21 mouse cellular contexts compared by ENCODE assay signal in the genomic region with DNA sequence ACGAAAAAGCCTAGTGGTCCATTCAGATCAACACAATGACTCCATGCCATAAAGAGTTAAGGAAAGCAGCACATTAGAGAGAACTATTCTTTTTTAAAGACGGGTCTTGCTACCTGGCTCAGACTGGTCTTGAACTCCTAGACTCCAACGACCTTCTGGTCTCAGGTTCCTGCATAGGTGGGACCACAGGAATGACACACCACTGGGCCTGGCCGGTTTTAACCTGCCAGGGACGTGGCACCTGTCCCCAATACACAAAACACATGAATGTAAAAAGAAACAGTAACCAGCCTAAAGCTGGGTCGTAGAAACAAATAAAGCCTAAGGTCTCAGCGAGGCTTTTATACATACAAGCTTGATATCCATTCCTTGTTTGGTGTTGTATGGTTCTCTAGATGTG.
DNase-seq lines count a peak whose midpoint lies in the region; TF ChIP-seq lines count a peak whose summit lies in the region.
"Had no signal": no experiment of that assay in that cellular context is flagged by ENCODE, and none has a peak within 500 bp of the region (broad histone marks: within the 10 kb centered on the region; RNA-seq: fewer than 3 reads in every experiment).

No protein-coding gene starts in this region.

- no peak for TF ChIP-seq CTCF in ES-Bruce4 (IDR thresholded peaks at IDR 0.05; ENCODE audit: low read depth, low read length)

- TF ChIP-seq EP300 in ES-Bruce4 (IDR thresholded peaks at IDR 0.05; ENCODE audit: insufficient read depth, low read depth, low read length), result peak; percentile 74; the same call in 1 of the 2 replicates

- H3K27ac ChIP-seq in ES-Bruce4 (ENCODE audit: insufficient read depth, low read length), result no peak overlapping the region

- H3K4me1 ChIP-seq in ES-Bruce4 (ENCODE audit: control insufficient read depth, insufficient read depth, low read length), result peaks cover 5% of the 10 kb centered on the region

- H3K36me3 ChIP-seq in ES-Bruce4 (ENCODE audit: control insufficient read depth, insufficient read depth, low read length, poor library complexity, severe bottlenecking), result no peaks in the 10 kb centered on the region
- H3K36me3 ChIP-seq: G1E had no signal

- DNase-seq in ES-CJ7 (ENCODE audit: low read depth, low spot score) (peak; percentile 71), ZHBTc4 (ENCODE audit: low read depth, low spot score) (peak; percentile 79)
- DNase-seq in adrenal gland, postnatal 14 days, result no peak
- no peak for DNase-seq in gastrocnemius, adult 8-10 months (ENCODE audit: low spot score in 2 of 2)
- DNase-seq in urinary bladder, postnatal 4 days (ENCODE audit: low spot score in 2 of 2), result no peak
- DNase-seq: adrenal gland, adult 2 months; adrenal gland, adult 8-10 months; adrenal gland, postnatal 10 days; adrenal gland, postnatal 25 days; adrenal gland, postnatal 36 days; B cell, adult 2 months; cerebellum, adult 11 months; cerebellum, adult 11-12 months; cerebellum, adult 18-20 months; cerebellum, adult 2 months; cerebellum, adult 8-10 months; cerebellum, adult 9-10 months; cerebellum, adult 9-11 months had no signal

- no peak for TF ChIP-seq POLR2A in ES-Bruce4 (IDR thresholded peaks at IDR 0.05; ENCODE audit: insufficient read depth, low read length)

- H3K9me3 ChIP-seq in ES-Bruce4 (replicated peaks; ENCODE audit: control insufficient read depth, insufficient read depth, low read length, poor library complexity, severe bottlenecking), result no peaks in the 10 kb centered on the region
- H3K9me3 ChIP-seq: G1E had no signal

- H3K9ac ChIP-seq in ES-Bruce4 (ENCODE audit: low read depth, poor library complexity, severe bottlenecking), result no peak overlapping the region

- H3K4me3 ChIP-seq in ES-Bruce4 (ENCODE audit: low read depth, low read length), result no peak overlapping the region

- no peaks in the 10 kb centered on the region for H3K27me3 ChIP-seq in ES-Bruce4 (ENCODE audit: control insufficient read depth, insufficient read depth, low read length, poor library complexity, severe bottlenecking)
- H3K27me3 ChIP-seq: Patski had no signal

Comparison
In these comparisons a context has a peak if more than half of its experiments do, and no peak if none do; other contexts are left out.
1. DNase-seq: peak in ES-CJ7 (single experiment) and ZHBTc4 (single experiment); none in adrenal gland, postnatal 14 days (single experiment), gastrocnemius, adult 8-10 months (0 of 2) and urinary bladder, postnatal 4 days (0 of 2).